Mouse (Mus musculus): Measurements from ENCODE around the gene Map3k20.

DNA sequence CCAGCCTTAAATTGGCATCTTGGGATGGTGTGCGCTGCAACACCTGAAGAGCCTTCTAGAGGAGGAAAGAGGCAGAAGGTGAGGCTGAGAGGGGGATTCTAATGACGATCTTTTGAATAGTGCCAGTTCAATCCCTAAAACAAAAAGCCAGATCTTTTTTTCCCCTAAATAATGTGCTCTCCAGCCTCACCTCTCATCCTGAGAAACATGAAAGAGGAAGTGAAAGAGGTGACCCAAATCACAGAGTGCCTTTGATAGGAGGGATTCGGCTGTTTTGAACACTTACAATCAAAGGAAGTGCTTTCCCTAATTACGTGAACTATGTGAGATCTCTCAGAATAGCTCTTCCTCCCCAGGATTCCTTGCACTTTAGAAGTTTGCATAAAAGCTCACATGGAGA lies 46.6 kb downstream of the Map3k20 start:
- TF ChIP-seq CTCF (IDR thresholded peaks at IDR 0.05; ENCODE audit: insufficient read depth, low read length) (no peak), POLR2A (IDR thresholded peaks at IDR 0.05; ENCODE audit: borderline replicate concordance, extremely low read depth, low read depth, low read length) (no peak)

All from lung, adult 2 months (tissue).